Mouse (Mus musculus): Measurements from ENCODE around the gene Gm49396.

GRCm38 (mm10) chr7:30557901-30558514 is 5.1 kb upstream of the Gm49396 start:
- TF ChIP-seq EP300 (IDR thresholded peaks at IDR 0.05; ENCODE audit: low read depth), result no peak
- TF ChIP-seq CTCF (IDR thresholded peaks at IDR 0.05; ENCODE audit: low read depth), result no peak

Data from heart, postnatal 0 days (tissue).